Mouse (Mus musculus) neural tube, embryonic 12.5 days (tissue): ENCODE data around the gene Bloc1s6. TPM values are rescaled to one million over a fixed set of nuclear protein-coding genes. Genes with fewer than 3 reads are reported as not detected.

Source experiments
- ATAC-seq: fragments of 200-750 bp; cut with Nextera tagmentation; 2 replicates; pipeline ENCODE4 v1.8.0; 2017; ENCODE audit warnings: low read depth, mild to moderate bottlenecking, moderate TSS enrichment, moderate library complexity; ENCODE audit not compliant: low FRiP score
- H3K27ac ChIP-seq: fragments of 300-500 bp; sonication (generic); 2 replicates; pipeline ENCODE4 v1.5.1; 2016
- H3K27me3 ChIP-seq: fragments of 300-500 bp; sonication (generic); replicated peaks from 2 replicates; pipeline ENCODE4 v1.6.1; 2016; ENCODE audit warnings: mild to moderate bottlenecking
- H3K36me3 ChIP-seq: fragments of 300-500 bp; sonication (generic); 2 replicates; pipeline ENCODE4 v1.6.1; 2016; ENCODE audit warnings: mild to moderate bottlenecking
- H3K4me1 ChIP-seq: fragments of 300-500 bp; sonication (generic); 2 replicates; pipeline ENCODE4 v1.6.1; 2016
- H3K4me2 ChIP-seq: fragments of 300-500 bp; sonication (generic); replicated peaks from 2 replicates; pipeline ENCODE4 v1.6.1; 2016; ENCODE audit warnings: mild to moderate bottlenecking
- H3K4me3 ChIP-seq: fragments of 300-500 bp; sonication (generic); 2 replicates; pipeline ENCODE4 v1.5.1; 2016
- H3K9ac ChIP-seq: fragments of 300-500 bp; sonication (generic); 2 replicates; pipeline ENCODE4 v1.6.1; 2016; ENCODE audit warnings: mild to moderate bottlenecking
- H3K9me3 ChIP-seq: fragments of 300-500 bp; sonication (generic); 2 replicates; pipeline ENCODE4 v1.6.1; 2016; ENCODE audit warnings: mild to moderate bottlenecking
- WGBS: fragments of 180-500 bp; shearing (Covaris S2); methylation state at CpG from one replicate; pipeline ENCODE4 v1.1.7; 2016; 5-methylcytosine and 5-hydroxymethylcytosine counted together
- polyA plus RNA-seq: library from polyadenylated mRNA; unstranded; fragments of >200 nt; fragmentation: Nextera tagmentation; extraction: Ambion mirVana; gene quantifications from 2 replicates; pipeline ENCODE4 v1.2.1, GENCODE M21; 2016

Gene Bloc1s6
- polyA plus RNA-seq, 1 experiment from 2014 or later: 74.1 TPM

GRCm38 (mm10) chr2:122765794-122766145 is 27.5 kb downstream of the Bloc1s6 start:
- no peaks in the 10 kb centered on the region for H3K9me3 ChIP-seq
- peak overlapping the region; percentile 69 for H3K4me2 ChIP-seq
- peak overlapping the region; percentile 31 for H3K4me3 ChIP-seq
- peaks cover 8% of the 10 kb centered on the region; the same call in 1 of the 2 replicates for H3K4me1 ChIP-seq
- H3K27me3 ChIP-seq: peaks cover 24% of the 10 kb centered on the region
- H3K36me3 ChIP-seq: no peaks in the 10 kb centered on the region
- 28% methylated on average over 3 of the region's 3 CpGs for WGBS
- no peak overlapping the region for H3K27ac ChIP-seq
- H3K9ac ChIP-seq: no peak overlapping the region
- no peak for ATAC-seq

- Histone ChIP-seq H3K4me3 (no peak overlapping the region), H3K27me3 (0 out of 2 replicates have a peak, but pooled peaks cover under 1% of the 10 kb centered on the region), H3K4me1 (no peaks in the 10 kb centered on the region), H3K4me2 (no peak overlapping the region), H3K27ac (no peak overlapping the region), H3K9me3 (no peaks in the 10 kb centered on the region), H3K36me3 (no peaks in the 10 kb centered on the region), H3K9ac (no peak overlapping the region)
- WGBS: 89% methylated on average over 2 of the region's 2 CpGs
- ATAC-seq: no peak
These were observed 32.7 kb downstream of the Bloc1s6 start for GRCm38 (mm10) chr2:122771002-122771401.

GRCm38 (mm10) chr2:122772899-122773298 is 34.6 kb downstream of the Bloc1s6 start:
- ATAC-seq: no peak
- no peaks in the 10 kb centered on the region for H3K9me3 ChIP-seq
- 92% methylated on average over 1 of the region's 1 CpGs for WGBS

DNA sequence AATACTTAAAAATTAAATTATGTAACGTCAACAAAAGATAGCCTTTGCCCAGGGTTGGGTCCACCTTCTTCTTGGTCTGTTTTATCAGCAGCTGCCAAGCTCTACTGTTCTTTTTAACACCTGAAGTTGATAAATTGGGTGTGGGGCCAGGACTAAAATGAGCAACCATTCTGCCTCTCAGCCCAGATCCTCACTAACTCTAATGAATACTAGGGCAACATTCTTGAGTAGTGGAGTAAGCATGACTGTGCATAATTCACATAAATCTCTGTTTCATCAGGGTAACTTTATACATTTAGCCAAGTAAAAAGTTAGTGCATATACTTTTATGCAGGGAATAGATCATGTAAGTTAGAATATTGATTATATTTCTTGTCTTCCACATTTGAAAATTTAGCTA is 37.2 kb downstream of the Bloc1s6 start:
- no peak for ATAC-seq
- H3K4me3 ChIP-seq: no peak overlapping the region
- no peak overlapping the region for H3K9ac ChIP-seq
- no peaks in the 10 kb centered on the region for H3K9me3 ChIP-seq
- no peak overlapping the region for H3K4me2 ChIP-seq
- H3K36me3 ChIP-seq: no peaks in the 10 kb centered on the region
- no peaks in the 10 kb centered on the region for H3K4me1 ChIP-seq
- no peaks in the 10 kb centered on the region for H3K27me3 ChIP-seq
- 85% methylated on average over 1 of the region's 1 CpGs for WGBS
- H3K27ac ChIP-seq: no peak overlapping the region

More at GRCm38 (mm10) chr2:122772899-122773298, 34.6 kb downstream of the Bloc1s6 start:
- H3K4me2 ChIP-seq: no peak overlapping the region
- no peaks in the 10 kb centered on the region for H3K36me3 ChIP-seq
- H3K4me3 ChIP-seq: no peak overlapping the region
- H3K27me3 ChIP-seq: no peaks in the 10 kb centered on the region
- H3K4me1 ChIP-seq: no peaks in the 10 kb centered on the region
- H3K27ac ChIP-seq: no peak overlapping the region
- no peak overlapping the region for H3K9ac ChIP-seq

DNA sequence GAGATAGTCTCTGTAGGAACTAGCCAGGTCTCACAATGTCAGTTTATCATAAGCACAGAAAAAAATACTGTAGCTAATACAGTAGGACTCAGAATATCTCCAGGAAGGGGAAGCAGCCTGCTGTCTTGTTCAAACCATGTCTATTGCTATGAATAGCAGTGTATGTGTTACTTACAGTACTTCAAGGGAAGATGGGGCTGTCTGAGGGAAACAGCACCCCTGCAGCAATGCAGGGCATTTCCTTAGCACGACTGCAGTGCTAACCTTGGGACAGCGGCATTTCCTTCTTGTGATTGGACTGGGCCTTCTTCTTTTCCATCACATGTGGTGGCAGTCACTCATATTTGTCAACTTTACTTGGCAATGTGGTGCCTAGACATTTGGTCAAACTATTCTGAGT is 38.5 kb downstream of the Bloc1s6 start:
- Histone ChIP-seq H3K27me3 (no peaks in the 10 kb centered on the region), H3K4me2 (no peak overlapping the region), H3K4me1 (no peaks in the 10 kb centered on the region), H3K9me3 (no peaks in the 10 kb centered on the region), H3K27ac (no peak overlapping the region), H3K4me3 (no peak overlapping the region), H3K36me3 (no peaks in the 10 kb centered on the region), H3K9ac (no peak overlapping the region)
- 84% methylated on average over 2 of the region's 2 CpGs for WGBS
- no peak for ATAC-seq

GRCm38 (mm10) chr2:122779967-122780366 is 41.7 kb downstream of the Bloc1s6 start:
- Histone ChIP-seq H3K4me1 (no peaks in the 10 kb centered on the region), H3K27me3 (no peaks in the 10 kb centered on the region), H3K9me3 (no peaks in the 10 kb centered on the region), H3K9ac (no peak overlapping the region), H3K36me3 (no peaks in the 10 kb centered on the region), H3K27ac (no peak overlapping the region), H3K4me3 (no peak overlapping the region), H3K4me2 (no peak overlapping the region)
- no peak for ATAC-seq
- 47% methylated on average over 5 of the region's 5 CpGs for WGBS

DNA sequence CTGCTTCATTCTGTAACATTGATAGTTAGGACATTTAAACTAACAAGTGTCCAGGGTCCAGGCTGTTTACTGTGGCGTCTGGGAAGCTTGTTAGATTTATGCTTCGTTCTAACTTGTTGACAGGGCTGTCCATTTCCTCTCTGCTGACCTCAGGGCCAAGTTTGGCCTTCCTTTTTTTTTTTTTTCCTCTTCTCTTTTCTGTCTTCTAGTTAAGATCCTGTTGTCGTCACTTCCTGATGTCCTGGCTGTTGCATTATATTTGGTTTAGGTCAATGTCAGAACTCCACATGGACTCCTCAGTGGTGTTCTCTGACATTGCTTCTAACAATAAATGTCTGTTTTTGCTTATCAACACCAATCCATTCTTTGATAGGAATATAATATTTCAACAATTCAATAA is 42.1 kb downstream of the Bloc1s6 start:
- no peak for ATAC-seq
- WGBS: 65% methylated on average over 3 of the region's 3 CpGs
- Histone ChIP-seq H3K4me3 (no peak overlapping the region), H3K36me3 (no peaks in the 10 kb centered on the region), H3K9ac (no peak overlapping the region), H3K9me3 (no peaks in the 10 kb centered on the region), H3K4me1 (no peaks in the 10 kb centered on the region), H3K27ac (no peak overlapping the region), H3K4me2 (no peak overlapping the region), H3K27me3 (no peaks in the 10 kb centered on the region)

GRCm38 (mm10) chr2:122781590-122782356 is 43.5 kb downstream of the Bloc1s6 start:
- 85% methylated on average over 8 of the region's 8 CpGs for WGBS
- Histone ChIP-seq H3K4me2 (no peak overlapping the region), H3K9ac (no peak overlapping the region), H3K36me3 (no peaks in the 10 kb centered on the region), H3K27me3 (no peaks in the 10 kb centered on the region), H3K27ac (no peak overlapping the region), H3K4me3 (no peak overlapping the region), H3K9me3 (no peaks in the 10 kb centered on the region), H3K4me1 (no peaks in the 10 kb centered on the region)
- no peak for ATAC-seq

DNA sequence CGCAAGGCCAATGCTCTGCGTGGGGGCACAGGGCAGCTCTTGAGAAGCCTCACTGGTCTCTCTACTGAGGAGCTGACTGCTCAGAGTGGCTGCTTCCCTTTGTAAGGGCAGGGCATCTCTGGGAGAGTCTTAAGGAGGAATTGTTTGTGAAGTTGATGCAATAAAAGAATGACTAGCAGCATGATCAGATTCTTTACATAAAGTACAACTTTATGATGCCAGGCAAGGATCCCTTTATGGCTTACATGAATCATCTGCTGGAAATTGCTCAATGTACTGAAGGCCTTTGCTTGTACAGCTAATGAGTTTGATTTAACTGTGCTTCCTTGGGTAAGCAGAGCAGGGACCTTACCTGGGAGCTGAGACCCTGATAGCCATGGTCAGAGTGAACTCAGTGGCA is 45.4 kb downstream of the Bloc1s6 start:
- no peaks in the 10 kb centered on the region for H3K9me3 ChIP-seq
- H3K4me2 ChIP-seq: no peak overlapping the region
- no peak for ATAC-seq
- H3K9ac ChIP-seq: no peak overlapping the region
- H3K36me3 ChIP-seq: no peaks in the 10 kb centered on the region
- H3K27ac ChIP-seq: no peak overlapping the region
- WGBS: 91% methylated on average over 2 of the region's 2 CpGs
- no peak overlapping the region for H3K4me3 ChIP-seq
- no peaks in the 10 kb centered on the region for H3K27me3 ChIP-seq
- no peaks in the 10 kb centered on the region for H3K4me1 ChIP-seq

- Histone ChIP-seq H3K4me2 (no peak overlapping the region), H3K9me3 (no peaks in the 10 kb centered on the region), H3K36me3 (no peaks in the 10 kb centered on the region), H3K4me3 (no peak overlapping the region), H3K9ac (no peak overlapping the region), H3K27ac (no peak overlapping the region), H3K4me1 (no peaks in the 10 kb centered on the region), H3K27me3 (no peaks in the 10 kb centered on the region)
- no peak for ATAC-seq
- 85% methylated on average over 3 of the region's 3 CpGs for whole genome bisulfite sequencing
These were observed 46.4 kb downstream of the Bloc1s6 start for GRCm38 (mm10) chr2:122784701-122785100.

GRCm38 (mm10) chr2:122786167-122786566 is 47.9 kb downstream of the Bloc1s6 start:
- no peaks in the 10 kb centered on the region for H3K36me3 ChIP-seq
- no peak overlapping the region for H3K4me2 ChIP-seq
- H3K27ac ChIP-seq: no peak overlapping the region
- no peaks in the 10 kb centered on the region for H3K27me3 ChIP-seq
- no peak overlapping the region for H3K9ac ChIP-seq
- no peak overlapping the region for H3K4me3 ChIP-seq
- 88% methylated on average over 2 of the region's 2 CpGs for WGBS
- ATAC-seq: no peak
- H3K4me1 ChIP-seq: no peaks in the 10 kb centered on the region
- no peaks in the 10 kb centered on the region for H3K9me3 ChIP-seq

DNA sequence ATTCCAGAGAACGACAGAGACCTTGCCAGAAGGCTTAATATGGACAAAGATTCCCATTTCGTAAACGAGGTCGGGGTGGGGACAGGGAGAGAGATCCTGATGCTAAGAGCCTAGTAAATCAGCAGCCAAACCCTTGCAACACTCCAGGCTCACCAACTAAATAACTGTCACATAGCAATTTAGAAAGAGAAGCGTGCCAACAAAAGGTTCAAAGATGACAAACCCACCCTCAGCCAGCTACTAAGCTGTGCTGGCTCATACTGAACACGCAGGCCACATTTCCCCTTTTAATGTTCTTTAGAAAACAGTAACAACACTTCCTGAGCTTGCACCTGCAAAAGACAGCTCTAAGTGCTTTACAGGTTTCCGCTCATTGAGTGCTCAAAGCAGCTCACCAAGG is 51.0 kb downstream of the Bloc1s6 start:
- Histone ChIP-seq H3K9me3 (no peaks in the 10 kb centered on the region), H3K9ac (no peak overlapping the region), H3K4me2 (no peak overlapping the region), H3K27ac (no peak overlapping the region), H3K4me1 (no peaks in the 10 kb centered on the region), H3K36me3 (no peaks in the 10 kb centered on the region), H3K4me3 (no peak overlapping the region), H3K27me3 (no peaks in the 10 kb centered on the region)
- ATAC-seq: no peak
- 85% methylated on average over 7 of the region's 7 CpGs for WGBS

DNA sequence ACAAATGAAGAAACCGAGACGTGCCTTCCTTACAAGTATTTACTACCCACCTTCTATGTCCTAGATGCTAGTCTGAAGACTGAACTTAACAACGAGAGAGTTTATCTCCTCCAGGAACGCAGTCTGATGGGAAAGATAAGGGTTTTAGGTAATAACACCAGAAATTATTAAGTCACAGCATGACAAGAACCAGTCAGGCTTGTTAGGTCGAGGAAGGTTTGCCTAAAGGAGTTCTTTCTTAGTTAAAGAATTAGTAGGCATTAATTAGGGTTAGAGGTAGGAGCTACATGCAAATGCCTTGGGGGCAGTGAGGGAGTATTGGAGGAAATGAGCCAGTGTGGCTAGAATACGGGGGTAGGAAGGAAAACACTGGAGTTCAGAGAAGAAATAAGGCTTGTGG is 51.4 kb downstream of the Bloc1s6 start:
- Histone ChIP-seq H3K4me3 (no peak overlapping the region), H3K9ac (no peak overlapping the region), H3K4me2 (no peak overlapping the region), H3K9me3 (no peaks in the 10 kb centered on the region), H3K4me1 (no peaks in the 10 kb centered on the region), H3K27ac (no peak overlapping the region), H3K36me3 (no peaks in the 10 kb centered on the region), H3K27me3 (no peaks in the 10 kb centered on the region)
- ATAC-seq: no peak
- 76% methylated on average over 6 of the region's 6 CpGs for WGBS
